12 mouse cellular contexts compared by ENCODE assay signal in genomic region chr11:46083835-46084444, GRCm38 (mm10). TPM values are rescaled to one million over a fixed set of nuclear protein-coding genes. Genes with fewer than 3 reads are reported as not detected.
DNase-seq lines count a peak whose midpoint lies in the region; ATAC-seq and TF ChIP-seq lines count a peak whose summit lies in the region.
"Had no signal": no experiment of that assay in that cellular context is flagged by ENCODE, and none has a peak within 500 bp of the region (broad histone marks: within the 10 kb centered on the region; RNA-seq: fewer than 3 reads in every experiment).

No protein-coding gene starts in this region.

- no peaks in the 10 kb centered on the region for H3K9me3 ChIP-seq in kidney, embryonic 16.5 days (ENCODE audit: low read length)
- H3K9me3 ChIP-seq: embryonic facial prominence, embryonic 15.5 days; forebrain, embryonic 15.5 days had no signal

- H3K4me1 ChIP-seq in heart, adult 2 months (ENCODE audit: control insufficient read depth, insufficient read depth, low read length) = peaks cover 31% of the 10 kb centered on the region
- H3K4me1 ChIP-seq in kidney, embryonic 16.5 days (ENCODE audit: insufficient read depth, low read length) = peaks cover 17% of the 10 kb centered on the region
- H3K4me1 ChIP-seq: forebrain, embryonic 15.5 days had no signal

- no peak overlapping the region for H3K4me2 ChIP-seq in kidney, embryonic 16.5 days (replicated peaks; ENCODE audit: low read depth, low read length)
- H3K4me2 ChIP-seq: embryonic facial prominence, embryonic 15.5 days; forebrain, embryonic 15.5 days had no signal

- intact Hi-C loops in heart, adult 2 months (cut with DNase I) = loop anchor here (2.0 kb wide), 1 partner anchor 15 kb away; no protein-coding TSS in a partner anchor
- intact Hi-C loops in heart, postnatal 10 days (cut with DNase I) = no loop called here

- WGBS in heart, adult 2 months = 54% methylated on average over 11 of the region's 11 CpGs
- WGBS in kidney, embryonic 16.5 days = 86% methylated on average over 11 of the region's 11 CpGs

- TF ChIP-seq CTCF in heart, adult 2 months (IDR thresholded peaks at IDR 0.05) = no peak

- no peak overlapping the region for H3K4me3 ChIP-seq in heart, adult 2 months
- no peak overlapping the region for H3K4me3 ChIP-seq in kidney, embryonic 16.5 days (ENCODE audit: low read length)
- H3K4me3 ChIP-seq: embryonic facial prominence, embryonic 15.5 days; forebrain, embryonic 15.5 days had no signal

- H3K27me3 ChIP-seq in heart, adult 2 months (ENCODE audit: control insufficient read depth, insufficient read depth, low read length) = no peaks in the 10 kb centered on the region
- H3K27me3 ChIP-seq in kidney, embryonic 16.5 days (ENCODE audit: insufficient read depth, low read length) = no peaks in the 10 kb centered on the region
- H3K27me3 ChIP-seq: embryonic facial prominence, embryonic 15.5 days; forebrain, embryonic 15.5 days had no signal

- no peak overlapping the region for H3K9ac ChIP-seq in heart, adult 2 months (ENCODE audit: low read depth, low read length)
- no peak overlapping the region for H3K9ac ChIP-seq in kidney, embryonic 16.5 days (replicated peaks; ENCODE audit: low read length)
- H3K9ac ChIP-seq: embryonic facial prominence, embryonic 15.5 days; forebrain, embryonic 15.5 days had no signal

- H3K36me3 ChIP-seq in heart, adult 2 months (ENCODE audit: control insufficient read depth, insufficient read depth, low read length) = peaks cover 52% of the 10 kb centered on the region
- H3K36me3 ChIP-seq in kidney, embryonic 16.5 days (ENCODE audit: insufficient read depth, low read length) = no peaks in the 10 kb centered on the region
- H3K36me3 ChIP-seq: embryonic facial prominence, embryonic 15.5 days; forebrain, embryonic 15.5 days had no signal

- DNase-seq in heart, adult 2 months = no peak
- no peak for DNase-seq in heart, postnatal 10 days
- no peak for DNase-seq in kidney, postnatal 4 days
- DNase-seq in CD4-positive, CD25-positive, alpha-beta regulatory T cell, adult 2 months (ENCODE audit: low read depth, low spot score) = peak; percentile 62
- no peak for DNase-seq in adrenal gland, postnatal 25 days
- DNase-seq: kidney, adult 11 months; left cerebral cortex, postnatal 4 days had no signal

- peak overlapping the region; percentile 75 for H3K27ac ChIP-seq in heart, adult 2 months
- H3K27ac ChIP-seq in kidney, embryonic 16.5 days (ENCODE audit: low read length) = peak overlapping the region; percentile 48
- H3K27ac ChIP-seq: forebrain, embryonic 15.5 days had no signal

- peaks cover 3% of the 10 kb centered on the region for H3K79me2 ChIP-seq in heart, adult 2 months (replicated peaks; ENCODE audit: control insufficient read depth, insufficient read depth, low read length)

- no peak for TF ChIP-seq POLR2A in heart, adult 2 months (IDR thresholded peaks at IDR 0.05; ENCODE audit: insufficient read depth, low read depth, low read length)

- ATAC-seq in kidney, embryonic 16.5 days (ENCODE audit: low FRiP score, low TSS enrichment) = no peak
- peak; percentile 58 for ATAC-seq in megakaryocyte, adult 5-6 weeks (ENCODE audit: poor library complexity, severe bottlenecking)
- ATAC-seq in granulocyte monocyte progenitor cell, adult 5-6 weeks (replicated peaks; ENCODE audit: poor library complexity, severe bottlenecking) = no peak
- ATAC-seq: forebrain, embryonic 15.5 days had no signal

- TF ChIP-seq EP300 in heart, adult 2 months (IDR thresholded peaks at IDR 0.05; ENCODE audit: insufficient read depth, low read depth, low read length) = no peak

RNA-seq across cellular contexts. Expression of gene Adam19, which starts 28.1 kb away (rescaled TPM):
- total RNA-seq in heart, adult 2 months (2021) = 10 to 100 TPM; 21.9 to 63.9 TPM
- polyA plus RNA-seq in heart, adult 2 months (2012; rRNA removed) = 17.7 and 32.1 TPM in 2 replicates
- 100 to 1,000 TPM; 115 to 153 TPM for total RNA-seq in heart, postnatal 10 days (2021)
- polyA plus RNA-seq in kidney, embryonic 16.5 days (2015; fragmentation: Nextera tagmentation; extraction: Ambion mirVana) = 16.5 and 18.0 TPM in 2 replicates
- 27.9 and 29.8 TPM in 2 replicates for total RNA-seq in megakaryocyte, adult 5-6 weeks (2015)
- 21.9 and 27.3 TPM in 2 replicates for total RNA-seq in megakaryocyte, adult 5-6 weeks (2017)
- 6.1 and 7.0 TPM in 2 replicates for total RNA-seq in adrenal gland, postnatal 25 days (2021)
- 0.19 TPM in 1 of 2 replicates, not detected in the other for total RNA-seq in granulocyte monocyte progenitor cell, adult 5-6 weeks (2014; fragmentation: Nextera tagmentation)
- 0.26 and 0.43 TPM in 2 replicates for total RNA-seq in granulocyte monocyte progenitor cell, adult 5-6 weeks (2017)

RNA-seq across cellular contexts. Expression of gene Gm12166, which starts 31.8 kb away (rescaled TPM):
- 1 to 10 TPM; 1.2 to 1.6 TPM for total RNA-seq in heart, adult 2 months (2021)
- 4.4 and 4.6 TPM in 2 replicates for polyA plus RNA-seq in heart, adult 2 months (2012; rRNA removed)
- total RNA-seq in heart, postnatal 10 days (2021) = 1 to 10 TPM; 2.5 to 3.4 TPM
- 3.4 and 11.5 TPM in 2 replicates for polyA plus RNA-seq in kidney, embryonic 16.5 days (2015; fragmentation: Nextera tagmentation; extraction: Ambion mirVana)
- total RNA-seq in megakaryocyte, adult 5-6 weeks (2015) = 28.1 and 37.2 TPM in 2 replicates
- total RNA-seq in megakaryocyte, adult 5-6 weeks (2017) = 12.4 and 44.5 TPM in 2 replicates
- total RNA-seq in adrenal gland, postnatal 25 days (2021) = 1.3 and 4.8 TPM in 2 replicates
- 9.0 and 11.9 TPM in 2 replicates for total RNA-seq in granulocyte monocyte progenitor cell, adult 5-6 weeks (2014; fragmentation: Nextera tagmentation)
- 20.7 and 35.7 TPM in 2 replicates for total RNA-seq in granulocyte monocyte progenitor cell, adult 5-6 weeks (2017)
